Comparison of ENCODE assay signal across 29 mouse cellular contexts in the genomic region with DNA sequence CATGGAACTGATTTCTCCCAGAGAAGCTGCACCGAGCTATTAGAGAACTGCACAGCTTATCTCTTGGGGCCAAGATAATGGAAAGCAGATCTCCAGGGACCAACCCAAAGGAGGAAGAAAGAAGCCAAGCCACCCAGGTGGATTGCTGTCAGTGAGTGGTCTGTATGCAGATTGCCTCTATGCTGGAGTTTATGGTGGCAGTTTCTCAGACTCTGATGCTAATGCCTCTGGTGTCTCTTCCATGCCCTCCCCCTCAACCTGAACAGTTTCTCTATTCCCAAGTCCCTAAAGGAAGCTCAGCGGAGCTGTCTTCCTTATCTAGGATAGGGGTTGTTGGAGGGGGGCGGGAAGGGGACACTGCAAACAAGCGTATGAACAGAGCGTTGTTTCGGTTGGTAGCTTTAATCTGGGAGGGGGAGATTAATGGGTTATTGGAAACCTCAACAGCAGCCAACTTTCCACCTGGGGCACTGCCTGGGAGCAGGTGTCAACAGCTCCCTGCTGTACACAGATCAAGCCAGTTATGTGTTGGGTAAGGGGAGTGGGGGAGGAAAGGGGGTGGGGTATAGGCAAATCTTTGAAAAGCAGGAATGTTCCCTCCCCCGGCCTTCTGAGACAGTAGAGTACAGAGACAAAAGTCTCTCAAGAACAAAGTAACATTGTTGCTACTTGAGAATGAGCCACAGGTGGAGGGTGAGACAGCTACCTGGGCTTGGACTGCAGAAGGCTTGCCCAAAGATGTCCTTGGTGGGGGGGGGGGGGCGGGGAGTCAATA. TPM values are rescaled to one million over a fixed set of nuclear protein-coding genes. Genes with fewer than 3 reads are reported as not detected.
DNase-seq lines count a peak whose midpoint lies in the region; ATAC-seq and TF ChIP-seq lines count a peak whose summit lies in the region.
"Had no signal": no experiment of that assay in that cellular context is flagged by ENCODE, and none has a peak within 500 bp of the region (broad histone marks: within the 10 kb centered on the region; RNA-seq: fewer than 3 reads in every experiment).

No protein-coding gene starts in this region.

- TF ChIP-seq CTCF in hindbrain, postnatal 0 days (IDR thresholded peaks at IDR 0.05; ENCODE audit: low read depth) = no peak

- no peaks in the 10 kb centered on the region for H3K36me3 ChIP-seq in hindbrain, embryonic 10.5 days
- H3K36me3 ChIP-seq in hindbrain, postnatal 0 days (ENCODE audit: insufficient read depth, low read length) = no peaks in the 10 kb centered on the region
- H3K36me3 ChIP-seq: embryonic facial prominence, embryonic 15.5 days; forebrain, embryonic 10.5 days; heart, embryonic 13.5 days; hindbrain, embryonic 12.5 days had no signal

- no peak overlapping the region for H3K9ac ChIP-seq in hindbrain, postnatal 0 days (replicated peaks; ENCODE audit: low read length)
- H3K9ac ChIP-seq: embryonic facial prominence, embryonic 15.5 days; heart, embryonic 13.5 days; hindbrain, embryonic 12.5 days had no signal

- peaks cover 54% of the 10 kb centered on the region for H3K4me1 ChIP-seq in hindbrain, embryonic 10.5 days (replicated peaks)
- no peaks in the 10 kb centered on the region for H3K4me1 ChIP-seq in hindbrain, postnatal 0 days (ENCODE audit: insufficient read depth, low read length)

- H3K27me3 ChIP-seq in hindbrain, embryonic 10.5 days (ENCODE audit: insufficient read depth, poor library complexity, severe bottlenecking) = peaks cover 90% of the 10 kb centered on the region
- peaks cover 72% of the 10 kb centered on the region for H3K27me3 ChIP-seq in hindbrain, postnatal 0 days (ENCODE audit: insufficient read depth, low read length)

- DNase-seq in hindbrain, embryonic 10.5 days (ENCODE audit: low spot score) = no peak
- no peak for DNase-seq in hindbrain, postnatal 0 days (ENCODE audit: low spot score)
- DNase-seq in testis, postnatal 14 days (ENCODE audit: low spot score) = peak; percentile 57
- DNase-seq in testis, postnatal 10 days (ENCODE audit: low spot score) = no peak
- peak; percentile 66 for DNase-seq in ZHBTc4 (ENCODE audit: low read depth, low spot score)
- DNase-seq in urinary bladder, postnatal 36 days (ENCODE audit: low spot score in 2 of 2) = no peak
- DNase-seq: adrenal gland, adult 2 months; B cell, adult 2 months; cerebellum, adult 11 months; cerebellum, adult 8-10 months; cerebellum, postnatal 14 days; embryo, embryonic 11 days; gastrocnemius, postnatal 36 days; heart, adult 11 months; heart, postnatal 36 days had no signal

- H3K4me2 ChIP-seq in hindbrain, postnatal 0 days (ENCODE audit: low read depth, low read length) = no peak overlapping the region
- H3K4me2 ChIP-seq: embryonic facial prominence, embryonic 15.5 days; heart, embryonic 13.5 days; hindbrain, embryonic 12.5 days had no signal

- peak overlapping the region; percentile 7; the same call in 1 of the 2 replicates for H3K4me3 ChIP-seq in hindbrain, embryonic 10.5 days
- no peak overlapping the region for H3K4me3 ChIP-seq in hindbrain, postnatal 0 days (ENCODE audit: low read length)
- H3K4me3 ChIP-seq: embryonic facial prominence, embryonic 15.5 days; erythroblast, embryonic 14.5 days; forebrain, embryonic 10.5 days; heart, embryonic 13.5 days; hindbrain, embryonic 12.5 days had no signal

- 2% methylated on average over 8 of the region's 8 CpGs for WGBS in hindbrain, embryonic 10.5 days
- 3% methylated on average over 8 of the region's 8 CpGs for WGBS in hindbrain, postnatal 0 days

- ATAC-seq in hindbrain, postnatal 0 days = no peak
- no peak for ATAC-seq in monocyte, adult 5-6 weeks (replicated peaks; ENCODE audit: insufficient number of reproducible peaks, low FRiP score, low TSS enrichment, poor library complexity, severe bottlenecking)
- ATAC-seq: CD4-positive, CD25-positive, alpha-beta regulatory T cell, adult 4 months; forebrain, embryonic 14.5 days; hindbrain, embryonic 16.5 days had no signal

- no peak overlapping the region for H3K27ac ChIP-seq in hindbrain, embryonic 10.5 days
- no peak overlapping the region for H3K27ac ChIP-seq in hindbrain, postnatal 0 days
- H3K27ac ChIP-seq: embryonic facial prominence, embryonic 15.5 days; forebrain, embryonic 10.5 days; heart, embryonic 13.5 days; hindbrain, embryonic 12.5 days had no signal

- H3K9me3 ChIP-seq in hindbrain, embryonic 10.5 days = no peaks in the 10 kb centered on the region
- H3K9me3 ChIP-seq in hindbrain, postnatal 0 days (ENCODE audit: low read length) = no peaks in the 10 kb centered on the region
- H3K9me3 ChIP-seq: embryonic facial prominence, embryonic 15.5 days; forebrain, embryonic 10.5 days; heart, embryonic 13.5 days; hindbrain, embryonic 12.5 days had no signal

RNA-seq across cellular contexts. Expression of a gene that starts 3.0 kb away (rescaled TPM):
- polyA plus RNA-seq in hindbrain, embryonic 10.5 days (2016; fragmentation: Nextera tagmentation; extraction: Ambion mirVana) = 2.1 and 3.5 TPM in 2 replicates
- not detected in 2 replicates for total RNA-seq in hindbrain, postnatal 0 days (2014; rRNA removed)
- not detected in 2 replicates for polyA plus RNA-seq in hindbrain, postnatal 0 days (2015; fragmentation: Nextera tagmentation; extraction: Ambion mirVana)
- total RNA-seq in monocyte, adult 5-6 weeks (2017) = not detected in 3 replicates
- total RNA-seq: adrenal gland, adult 2 months; adrenal gland, postnatal 4 days; common myeloid progenitor, adult 5-6 weeks; gastrocnemius, adult 8-10 months; gastrocnemius, postnatal 36 days; heart, postnatal 36 days; MEL had no signal
- polyA plus RNA-seq: adrenal gland, adult 2 months; CD4-positive, CD25-positive, alpha-beta regulatory T cell, adult 4 months; embryonic facial prominence, embryonic 15.5 days; erythroblast, embryonic 14.5 days; heart, embryonic 13.5 days; heart, postnatal 0 days; hindbrain, embryonic 16.5 days had no signal

RNA-seq across cellular contexts. Expression of a gene that starts 7.8 kb away (rescaled TPM):
- polyA plus RNA-seq in hindbrain, embryonic 10.5 days (2016; fragmentation: Nextera tagmentation; extraction: Ambion mirVana) = 22.7 and 23.0 TPM in 2 replicates
- 92.9 and 97.9 TPM in 2 replicates for total RNA-seq in hindbrain, postnatal 0 days (2014; rRNA removed)
- polyA plus RNA-seq in hindbrain, postnatal 0 days (2015; fragmentation: Nextera tagmentation; extraction: Ambion mirVana) = 143 and 152 TPM in 2 replicates
- 0.86 TPM in 1 of 3 replicates, not detected in the others for total RNA-seq in monocyte, adult 5-6 weeks (2017)

Comparison
In these comparisons a context has a peak if more than half of its experiments do, and no peak if none do; other contexts are left out.
1. DNase-seq: peak in testis, postnatal 14 days (single experiment) and ZHBTc4 (single experiment); none in hindbrain, embryonic 10.5 days (single experiment), hindbrain, postnatal 0 days (single experiment), testis, postnatal 10 days (single experiment) and urinary bladder, postnatal 36 days (0 of 2).
2. RNA of a gene that starts 7.8 kb away (total RNA-seq): 92.9 to 97.9 TPM in hindbrain, postnatal 0 days; 0.86 TPM in monocyte, adult 5-6 weeks; every median in the first group is over 10 times any median in the second.